8 mouse cellular contexts compared by ENCODE assay signal in the genomic region with DNA sequence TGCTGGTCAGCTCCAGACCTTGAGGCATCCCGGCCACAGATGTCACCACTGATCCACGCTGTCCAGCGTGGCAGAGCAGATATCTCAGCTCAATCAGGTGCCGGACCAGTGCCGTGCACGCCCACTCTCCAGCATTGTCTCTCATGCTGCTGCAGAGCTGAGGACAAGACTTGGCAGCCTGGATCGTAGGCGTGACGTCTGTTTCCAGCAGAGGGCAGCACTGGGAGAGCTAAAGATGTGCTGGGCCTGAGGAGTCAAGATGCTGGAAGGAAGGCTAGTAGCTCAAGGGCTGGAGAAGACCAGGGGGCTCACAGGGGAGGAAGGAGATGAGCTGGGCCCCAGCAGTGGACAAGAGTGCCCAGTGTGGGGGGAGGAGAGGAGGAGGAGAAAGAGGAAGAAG.
DNase-seq lines count a peak whose midpoint lies in the region; ATAC-seq and TF ChIP-seq lines count a peak whose summit lies in the region.

No protein-coding gene starts in this region.

- H3K4me1 ChIP-seq in CH12.LX (ENCODE audit: control insufficient read depth in 1 of 2, insufficient read depth in 2 of 2), result peaks cover 2% of the 10 kb centered on the region in 2 experiments; a peak in 2 of 4 replicates
- peaks cover 26% of the 10 kb centered on the region for H3K4me1 ChIP-seq in forebrain, embryonic 10.5 days
- peaks cover 66% of the 10 kb centered on the region for H3K4me1 ChIP-seq in heart, embryonic 15.5 days (replicated peaks)
- H3K4me1 ChIP-seq in lung, postnatal 0 days (ENCODE audit: insufficient read depth, low read depth, low read length), result peaks cover 17% of the 10 kb centered on the region; the same call in 1 of the 2 replicates

- WGBS in forebrain, embryonic 10.5 days, result 13% methylated on average over 9 of the region's 9 CpGs
- WGBS in heart, embryonic 15.5 days, result 8% methylated on average over 9 of the region's 9 CpGs
- WGBS in large intestine, adult 2 months, result 6% methylated on average over 9 of the region's 9 CpGs
- 8% methylated on average over 9 of the region's 9 CpGs for WGBS in lung, postnatal 0 days

- no peak for ATAC-seq in heart, embryonic 15.5 days (replicated peaks; ENCODE audit: insufficient number of reproducible peaks, insufficient read depth, low FRiP score, low read depth)
- no peak for ATAC-seq in lung, postnatal 0 days

- no peaks in the 10 kb centered on the region for H3K36me3 ChIP-seq in CH12.LX (replicated peaks in 1 of 2; ENCODE audit: control insufficient read depth in 1 of 2, insufficient read depth in 1 of 2, low read length in 1 of 2)
- H3K36me3 ChIP-seq in forebrain, embryonic 10.5 days (replicated peaks), result no peaks in the 10 kb centered on the region
- H3K36me3 ChIP-seq in heart, embryonic 15.5 days, result no peaks in the 10 kb centered on the region
- no peaks in the 10 kb centered on the region for H3K36me3 ChIP-seq in lung, postnatal 0 days (ENCODE audit: insufficient read depth, low read length)

- TF ChIP-seq RAD21 in CH12.LX (IDR thresholded peaks at IDR 0.05; ENCODE audit: low read depth, low read length), result no peak; the same call in 1 of the 2 replicates

- DNase-seq in CH12.LX (ENCODE audit: extremely low read depth), result peak; percentile 57
- peak; percentile 92 for DNase-seq in brain, embryonic 14.5 days (ENCODE audit: low read depth)
- DNase-seq in forebrain, embryonic 10.5 days (ENCODE audit: extremely low spot score, low spot score), result peak; percentile 84
- DNase-seq in large intestine, adult 2 months (ENCODE audit: low read depth, low spot score), result peak; percentile 56
- DNase-seq in lung, postnatal 0 days (ENCODE audit: low spot score), result peak; percentile 85
- DNase-seq in retina, embryonic 14.5 days (ENCODE audit: low spot score), result peak; percentile 92
- peak; percentile 86 for DNase-seq in thymus, postnatal 4 days

- no peak for TF ChIP-seq EP300 in CH12.LX (IDR thresholded peaks at IDR 0.05; ENCODE audit: low read length)
- no peak for TF ChIP-seq EP300 in lung, postnatal 0 days (IDR thresholded peaks at IDR 0.05)

- H3K9me3 ChIP-seq in CH12.LX (replicated peaks; ENCODE audit: low read length), result peaks cover 16% of the 10 kb centered on the region
- H3K9me3 ChIP-seq in forebrain, embryonic 10.5 days, result no peaks in the 10 kb centered on the region
- H3K9me3 ChIP-seq in heart, embryonic 15.5 days (replicated peaks), result no peaks in the 10 kb centered on the region
- no peaks in the 10 kb centered on the region for H3K9me3 ChIP-seq in lung, postnatal 0 days (ENCODE audit: low read length)

- dilution Hi-C loops in CH12.LX (cut with MboI; ENCODE audit: extremely low pct_ligation_motif_present, extremely low pct_unique_long_range_greater_than_20kb, low sequenced_read_pairs), result no loop called here

- in situ Hi-C loops in CH12.LX (cut with MboI; ENCODE audit: low pct_ligation_motif_present, low pct_unique_long_range_greater_than_20kb, low sequenced_read_pairs), result loop anchor here (25.0 kb wide), 1 partner anchor 488 kb away; no protein-coding TSS in a partner anchor

- no peaks in the 10 kb centered on the region for H3K79me2 ChIP-seq in CH12.LX (replicated peaks; ENCODE audit: control insufficient read depth, extremely low read depth, insufficient read depth, poor library complexity, severe bottlenecking)

- peak in 1 of 2 experiments; percentile 58; a peak in 2 of 4 replicates for TF ChIP-seq CTCF in CH12.LX (conservative IDR thresholded peaks at IDR 0.05 in 1 of 2, IDR thresholded peaks at IDR 0.05 in 1 of 2; ENCODE audit: low read depth in 2 of 2, low read length in 2 of 2)
- peak; percentile 92 for TF ChIP-seq CTCF in brain, embryonic 14.5 days (IDR thresholded peaks at IDR 0.05; ENCODE audit: borderline replicate concordance, extremely low read depth, insufficient read depth, insufficient read length)
- peak; percentile 97 for TF ChIP-seq CTCF in lung, postnatal 0 days (IDR thresholded peaks at IDR 0.05)

- no peak overlapping the region for H3K4me3 ChIP-seq in CH12.LX (replicated peaks in 1 of 3; ENCODE audit: low read depth in 2 of 3, low read length in 2 of 3, poor library complexity in 1 of 3)
- H3K4me3 ChIP-seq in forebrain, embryonic 10.5 days, result no peak overlapping the region
- peak overlapping the region; percentile 19; the same call in 1 of the 2 replicates for H3K4me3 ChIP-seq in heart, embryonic 15.5 days
- H3K4me3 ChIP-seq in lung, postnatal 0 days (ENCODE audit: low read depth, low read length), result no peak overlapping the region

- no peak overlapping the region for H3K27ac ChIP-seq in CH12.LX (ENCODE audit: insufficient read depth, low read depth)
- no peak overlapping the region for H3K27ac ChIP-seq in forebrain, embryonic 10.5 days
- no peak overlapping the region for H3K27ac ChIP-seq in heart, embryonic 15.5 days
- no peak overlapping the region for H3K27ac ChIP-seq in lung, postnatal 0 days (ENCODE audit: low read length)

- peaks cover 64% of the 10 kb centered on the region for H3K27me3 ChIP-seq in CH12.LX (replicated peaks)
- H3K27me3 ChIP-seq in forebrain, embryonic 10.5 days (ENCODE audit: poor library complexity, severe bottlenecking), result peaks cover 51% of the 10 kb centered on the region
- peaks cover 3% of the 10 kb centered on the region for H3K27me3 ChIP-seq in heart, embryonic 15.5 days
- no peaks in the 10 kb centered on the region for H3K27me3 ChIP-seq in lung, postnatal 0 days (replicated peaks; ENCODE audit: insufficient read depth, low read length)

- H3K4me2 ChIP-seq in CH12.LX (ENCODE audit: insufficient read depth, low read depth, poor library complexity, severe bottlenecking), result no peak overlapping the region
- H3K4me2 ChIP-seq in heart, embryonic 15.5 days, result peak overlapping the region; percentile 84
- H3K4me2 ChIP-seq in lung, postnatal 0 days (replicated peaks; ENCODE audit: low read depth, low read length), result 0 out of 2 replicates have a peak overlapping the region, but pooled peaks have one; percentile 22

- H3K9ac ChIP-seq in CH12.LX (ENCODE audit: insufficient read depth, low read depth), result no peak overlapping the region
- no peak overlapping the region for H3K9ac ChIP-seq in heart, embryonic 15.5 days
- no peak overlapping the region for H3K9ac ChIP-seq in lung, postnatal 0 days (replicated peaks; ENCODE audit: low read depth)

- no peak for TF ChIP-seq POLR2A in CH12.LX (IDR thresholded peaks at IDR 0.05; ENCODE audit: low read depth, low read length)
- TF ChIP-seq POLR2A in brain, embryonic 14.5 days (IDR thresholded peaks at IDR 0.05; ENCODE audit: borderline replicate concordance, extremely low read depth, insufficient read depth, insufficient read length, poor library complexity, severe bottlenecking), result no peak

TF ChIP-seq in CH12.LX, 34 proteins besides CTCF, POLR2A, EP300 and RAD21:
- TF ChIP-seq E2F4 (IDR thresholded peaks at IDR 0.05; ENCODE audit: insufficient replicate concordance, low read depth, low read length), result no peak
- no peak for TF ChIP-seq JUN (IDR thresholded peaks at IDR 0.05; ENCODE audit: insufficient read depth, low read depth, low read length)
- TF ChIP-seq ZNF384 (IDR thresholded peaks at IDR 0.05; ENCODE audit: low read depth, low read length), result no peak
- no peak for TF ChIP-seq POLR2AphosphoS2 (IDR thresholded peaks at IDR 0.05; ENCODE audit: low read depth, low read length)
- TF ChIP-seq SMC3 (IDR thresholded peaks at IDR 0.05; ENCODE audit: low read depth, low read length), result peak; percentile 35
TF ChIP-seq in CH12.LX: peak in this region for 1.
